Mouse (Mus musculus) cortical plate, adult 2 months (tissue): ENCODE measurements at regions not wholly inside any gene's neighbourhood (a gene's known extent, or its start where the extent isn't known, plus 50 kb on each side); places are given as distances from the start of the nearest gene placed in this dataset.

Experiments used
- H3K27ac ChIP-seq: fragments of 200-500 bp; 2 replicates; pipeline ENCODE4 v1.5.1; 2012; ENCODE audit warnings: low read length, control low read depth, inconsistent platforms; ENCODE audit not compliant: insufficient read depth
- H3K4me1 ChIP-seq: fragments of 200-500 bp; 2 replicates; pipeline ENCODE4 v1.6.1; 2011; ENCODE audit warnings: low read length; ENCODE audit not compliant: control insufficient read depth, insufficient read depth
- H3K4me3 ChIP-seq: fragments of 200-500 bp; 2 replicates; pipeline ENCODE4 v1.5.1; 2011; ENCODE audit warnings: mild to moderate bottlenecking, low read length, control low read depth; ENCODE audit not compliant: insufficient read depth
- CTCF ChIP-seq: fragments of 200-500 bp; IDR thresholded peaks from 2 replicates; pipeline ENCODE4 v1.5.1; 2011; ENCODE audit warnings: mild to moderate bottlenecking, control low read depth, low read length; ENCODE audit not compliant: insufficient read depth; ENCODE audit errors: extremely low read depth
- POLR2A ChIP-seq: fragments of 200-500 bp; IDR thresholded peaks from 2 replicates; pipeline ENCODE4 v1.6.1; 2011; ENCODE audit warnings: mild to moderate bottlenecking, low read length, control low read depth; ENCODE audit not compliant: insufficient read depth; ENCODE audit errors: extremely low read depth

GRCm38 (mm10) chr14:48942882-48943281, 123.0 kb upstream of the Ap5m1 start:
- H3K4me3 ChIP-seq, result no peak overlapping the region
- H3K4me1 ChIP-seq, result no peaks in the 10 kb centered on the region; the same call in 1 of the 2 replicates
- no peak for TF ChIP-seq CTCF
- no peak overlapping the region for H3K27ac ChIP-seq

DNA sequence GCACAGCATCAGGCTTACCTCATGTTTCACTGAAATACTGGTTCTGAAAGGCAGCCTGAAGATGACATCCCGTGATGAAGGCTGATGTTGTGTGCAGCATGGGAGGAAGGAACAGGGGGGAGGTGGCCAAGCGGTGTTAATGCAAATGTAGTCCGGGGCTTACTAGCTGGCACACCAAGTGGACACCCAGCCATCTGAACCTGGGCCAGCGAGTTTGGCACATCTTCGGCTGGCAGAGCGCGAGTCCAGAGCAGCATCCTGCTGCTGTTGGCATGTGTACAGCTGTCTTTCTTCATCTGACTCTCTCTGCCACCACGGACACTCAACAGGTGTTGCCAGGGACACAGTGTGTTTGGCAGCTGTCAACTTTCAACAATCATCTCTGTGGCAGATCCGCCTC, 135.0 kb upstream of the Ap5m1 start:
- TF ChIP-seq POLR2A (no peak), CTCF (no peak)
- Histone ChIP-seq H3K27ac (no peak overlapping the region), H3K4me3 (no peak overlapping the region), H3K4me1 (no peaks in the 10 kb centered on the region)

DNA sequence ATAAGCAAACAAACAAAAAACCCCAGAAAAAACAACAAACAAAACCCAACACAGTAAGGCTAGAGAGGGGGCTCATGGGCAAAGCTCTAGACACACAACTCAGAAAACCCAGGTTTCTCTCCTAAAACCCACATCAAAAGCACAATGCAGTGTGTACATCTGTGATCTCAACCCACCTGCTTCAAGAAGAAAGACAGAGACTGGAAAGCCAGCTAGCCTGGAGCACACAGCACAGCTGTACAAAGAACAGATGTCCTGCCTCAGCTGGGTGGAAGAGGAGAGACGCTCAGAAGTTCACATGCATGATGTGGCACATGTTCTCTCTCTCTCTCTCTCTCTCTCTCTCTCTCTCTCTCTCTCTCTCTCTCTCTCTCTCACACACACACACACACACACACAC, 140.0 kb upstream of the Ap5m1 start:
- H3K4me1 ChIP-seq, result no peaks in the 10 kb centered on the region
- TF ChIP-seq CTCF (no peak), POLR2A (no peak)
- H3K4me3 ChIP-seq, result no peak overlapping the region
- no peak overlapping the region for H3K27ac ChIP-seq

DNA sequence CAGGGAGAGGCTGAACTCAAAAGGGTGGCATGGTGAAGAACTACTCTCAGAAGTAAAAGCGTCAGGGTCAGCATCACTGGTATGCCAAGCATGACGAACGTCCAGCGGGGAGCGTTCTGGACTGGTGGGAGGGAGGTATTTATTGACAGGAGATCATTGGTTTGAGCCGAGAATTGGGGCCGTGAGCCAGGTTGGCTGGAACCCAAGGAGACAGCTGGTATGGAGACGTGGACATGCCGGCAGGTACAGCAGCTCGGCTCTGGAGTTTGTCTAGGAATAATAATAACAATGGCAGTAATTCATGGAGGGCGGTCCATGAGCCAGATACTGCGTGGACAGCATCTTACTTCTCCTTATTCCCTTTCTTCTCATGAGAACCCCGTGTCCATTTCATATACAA, 156.5 kb upstream of the Ap5m1 start:
- no peak overlapping the region for H3K4me3 ChIP-seq
- no peaks in the 10 kb centered on the region for H3K4me1 ChIP-seq
- TF ChIP-seq CTCF (no peak), POLR2A (no peak)
- H3K27ac ChIP-seq, result no peak overlapping the region

- H3K4me3 ChIP-seq, result no peak overlapping the region
- no peaks in the 10 kb centered on the region for H3K4me1 ChIP-seq
- no peak for TF ChIP-seq POLR2A
- TF ChIP-seq CTCF, result no peak
- no peak overlapping the region for H3K27ac ChIP-seq
Measured at GRCm38 (mm10) chr14:48907991-48908698, 157.8 kb upstream of the Ap5m1 start.

- TF ChIP-seq CTCF, result no peak
- TF ChIP-seq POLR2A, result no peak
Measured at GRCm38 (mm10) chr14:48907403-48907973, 158.4 kb upstream of the Ap5m1 start.

GRCm38 (mm10) chr14:48906956-48907355, 158.9 kb upstream of the Ap5m1 start:
- TF ChIP-seq CTCF, result no peak
- TF ChIP-seq POLR2A, result no peak
- Histone ChIP-seq H3K4me3 (no peak overlapping the region), H3K4me1 (no peaks in the 10 kb centered on the region), H3K27ac (no peak overlapping the region)

More at GRCm38 (mm10) chr14:48907403-48907973, 158.4 kb upstream of the Ap5m1 start:
- Histone ChIP-seq H3K4me3 (no peak overlapping the region), H3K4me1 (no peaks in the 10 kb centered on the region), H3K27ac (no peak overlapping the region)

- H3K4me1 ChIP-seq, result no peaks in the 10 kb centered on the region
- no peak overlapping the region for H3K4me3 ChIP-seq
- no peak overlapping the region for H3K27ac ChIP-seq
- TF ChIP-seq CTCF, result no peak
- no peak for TF ChIP-seq POLR2A
Measured at GRCm38 (mm10) chr14:48904576-48904975, 161.3 kb upstream of the Ap5m1 start.

GRCm38 (mm10) chr14:48903526-48903925, 162.4 kb upstream of the Ap5m1 start:
- Histone ChIP-seq H3K4me1 (no peaks in the 10 kb centered on the region), H3K4me3 (no peak overlapping the region), H3K27ac (no peak overlapping the region)
- TF ChIP-seq POLR2A (no peak), CTCF (no peak)

GRCm38 (mm10) chr14:48900201-48900600, 165.7 kb upstream of the Ap5m1 start:
- Histone ChIP-seq H3K4me3 (no peak overlapping the region), H3K4me1 (no peaks in the 10 kb centered on the region), H3K27ac (no peak overlapping the region)
- TF ChIP-seq CTCF (no peak), POLR2A (no peak)

GRCm38 (mm10) chr14:48897140-48897539, 168.8 kb upstream of the Ap5m1 start:
- no peak overlapping the region for H3K4me3 ChIP-seq
- TF ChIP-seq CTCF, result no peak
- no peak for TF ChIP-seq POLR2A
- no peaks in the 10 kb centered on the region for H3K4me1 ChIP-seq
- no peak overlapping the region for H3K27ac ChIP-seq
